Mouse (Mus musculus) heart, adult 2 months (tissue): ENCODE data around the gene Crim1.

Experiments
- CTCF ChIP-seq: fragments of 200-600 bp; IDR thresholded peaks from 2 replicates; pipeline ENCODE4 v1.8.1; 2022; ENCODE audit warnings: antibody characterized with exemption, mild to moderate bottlenecking, moderate library complexity
- EP300 ChIP-seq: fragments of 200-500 bp; IDR thresholded peaks from 2 replicates; pipeline ENCODE4 v1.6.1; 2011; ENCODE audit warnings: low read depth, low read length, control low read depth; ENCODE audit not compliant: insufficient read depth
- POLR2A ChIP-seq: fragments of 200-500 bp; IDR thresholded peaks from 2 replicates; pipeline ENCODE4 v1.6.1; 2011; ENCODE audit warnings: mild to moderate bottlenecking, low read depth, low read length, control low read depth; ENCODE audit not compliant: insufficient read depth

DNA sequence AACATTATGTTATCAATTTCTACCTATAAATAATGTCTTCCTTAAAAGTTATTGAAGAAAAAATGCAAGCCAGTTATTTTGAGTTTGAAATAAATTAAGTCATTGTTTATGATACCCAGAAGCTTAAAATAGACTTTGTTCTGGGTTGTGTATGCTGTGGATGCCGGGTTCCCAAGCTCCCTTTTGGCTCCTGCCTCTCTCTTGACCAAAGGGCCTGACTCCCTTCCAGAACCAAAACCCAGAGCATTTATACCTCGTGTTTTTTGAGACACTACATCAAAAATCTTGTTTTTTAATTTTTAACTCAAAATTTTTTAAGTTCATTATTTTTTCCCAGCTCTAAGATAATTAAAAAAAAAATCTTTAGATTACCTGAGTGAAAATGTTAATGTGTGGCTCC, 87.3 kb downstream of the Crim1 start:
- TF ChIP-seq CTCF (no peak), POLR2A (no peak), EP300 (no peak)
